Comparison of ENCODE assay signal across 11 mouse cellular contexts in the genomic region with DNA sequence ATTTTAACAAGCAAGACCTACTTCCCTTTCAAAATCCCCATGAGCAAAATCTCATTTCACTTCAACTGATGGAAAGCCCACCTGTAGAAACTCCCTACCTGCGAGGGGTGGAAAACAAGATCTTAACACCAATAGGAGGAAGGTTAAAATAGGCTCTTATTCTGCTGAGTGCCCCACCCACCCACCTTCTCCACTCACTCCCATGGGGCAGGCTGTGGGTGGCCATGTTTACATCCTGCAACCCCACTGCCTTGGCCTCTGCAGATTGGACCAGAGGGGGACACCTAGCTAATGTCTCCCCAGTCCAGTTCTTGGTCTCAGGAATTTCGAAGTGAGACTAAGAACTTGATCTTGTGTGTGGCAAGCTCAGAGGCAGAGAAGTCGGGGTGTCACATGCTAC. TPM values are rescaled to one million over a fixed set of nuclear protein-coding genes. Genes with fewer than 3 reads are reported as not detected.
DNase-seq lines count a peak whose midpoint lies in the region; ATAC-seq and TF ChIP-seq lines count a peak whose summit lies in the region.
"Had no signal": no experiment of that assay in that cellular context is flagged by ENCODE, and none has a peak within 500 bp of the region (broad histone marks: within the 10 kb centered on the region; RNA-seq: fewer than 3 reads in every experiment).

No protein-coding gene starts in this region.

- ATAC-seq in heart, embryonic 11.5 days (replicated peaks; ENCODE audit: insufficient number of reproducible peaks, low FRiP score, low TSS enrichment) = no peak
- no peak for ATAC-seq in lung, embryonic 15.5 days (ENCODE audit: borderline replicate concordance, extremely low read depth, low FRiP score, low TSS enrichment)
- ATAC-seq in hindbrain, embryonic 12.5 days (ENCODE audit: low FRiP score) = no peak
- ATAC-seq in neural tube, embryonic 15.5 days (ENCODE audit: low FRiP score) = 0 out of 2 replicates have a peak, but pooled peaks have one; percentile 7

- 74% methylated on average over 3 of the region's 3 CpGs for WGBS in heart, embryonic 11.5 days (ENCODE audit: insufficient replicate concordance)
- WGBS in lung, embryonic 15.5 days = 64% methylated on average over 3 of the region's 3 CpGs
- WGBS in lung, adult 2 months = 64% methylated on average over 3 of the region's 3 CpGs
- 71% methylated on average over 3 of the region's 3 CpGs for WGBS in hindbrain, embryonic 12.5 days
- WGBS in neural tube, embryonic 15.5 days = 56% methylated on average over 3 of the region's 3 CpGs

- intact Hi-C loops in heart, postnatal 36 days (cut with DNase I) = no loop called here

- H3K27me3 ChIP-seq in heart, embryonic 11.5 days (ENCODE audit: control insufficient read depth, insufficient read depth, low read length) = no peaks in the 10 kb centered on the region
- H3K27me3 ChIP-seq in lung, embryonic 15.5 days = no peaks in the 10 kb centered on the region
- no peaks in the 10 kb centered on the region for H3K27me3 ChIP-seq in hindbrain, embryonic 12.5 days
- H3K27me3 ChIP-seq in neural tube, embryonic 15.5 days (replicated peaks) = peaks cover 3% of the 10 kb centered on the region; the same call in 1 of the 2 replicates
- H3K27me3 ChIP-seq: liver, embryonic 13.5 days; Patski had no signal

- 0 out of 2 replicates have a peak overlapping the region, but pooled peaks have one; percentile 18 for H3K4me3 ChIP-seq in heart, embryonic 11.5 days (ENCODE audit: low read depth, low read length)
- no peak overlapping the region for H3K4me3 ChIP-seq in lung, embryonic 15.5 days
- no peak overlapping the region for H3K4me3 ChIP-seq in lung, adult 2 months (replicated peaks; ENCODE audit: extremely low read depth, low read depth, low read length)
- no peak overlapping the region for H3K4me3 ChIP-seq in hindbrain, embryonic 12.5 days
- peak overlapping the region; percentile 22; the same call in 1 of the 2 replicates for H3K4me3 ChIP-seq in neural tube, embryonic 15.5 days (replicated peaks)
- H3K4me3 ChIP-seq: liver, embryonic 13.5 days had no signal

- no peak for DNase-seq in heart, postnatal 36 days
- no peak for DNase-seq in lung, adult 2 months
- no peak for DNase-seq in ovary, adult 18-20 months (ENCODE audit: low spot score)
- no peak for DNase-seq in frontal cortex, adult 2 months (ENCODE audit: extremely low spot score in 1 of 2, low spot score in 1 of 2)
- DNase-seq: cerebellum, adult 8-10 months; liver, embryonic 13.5 days had no signal

- H3K9ac ChIP-seq in heart, embryonic 11.5 days (ENCODE audit: low read depth, low read length) = no peak overlapping the region
- H3K9ac ChIP-seq in lung, embryonic 15.5 days = no peak overlapping the region
- no peak overlapping the region for H3K9ac ChIP-seq in hindbrain, embryonic 12.5 days
- no peak overlapping the region for H3K9ac ChIP-seq in neural tube, embryonic 15.5 days (replicated peaks)
- H3K9ac ChIP-seq: liver, embryonic 13.5 days had no signal

- TF ChIP-seq CTCF in lung, adult 2 months (IDR thresholded peaks at IDR 0.05; ENCODE audit: insufficient read depth, low read length) = no peak

- no peak for TF ChIP-seq POLR2A in lung, adult 2 months (IDR thresholded peaks at IDR 0.05; ENCODE audit: borderline replicate concordance, extremely low read depth, low read depth, low read length)

- H3K4me2 ChIP-seq in heart, embryonic 11.5 days = peak overlapping the region; percentile 54
- peak overlapping the region; percentile 40 for H3K4me2 ChIP-seq in lung, embryonic 15.5 days
- peak overlapping the region; percentile 34 for H3K4me2 ChIP-seq in hindbrain, embryonic 12.5 days (replicated peaks)
- H3K4me2 ChIP-seq in neural tube, embryonic 15.5 days = peak overlapping the region; percentile 55
- H3K4me2 ChIP-seq: liver, embryonic 13.5 days had no signal

- H3K4me1 ChIP-seq in heart, embryonic 11.5 days (ENCODE audit: control insufficient read depth, insufficient read depth, low read length) = 0 out of 2 replicates have a peak, but pooled peaks cover 2% of the 10 kb centered on the region
- H3K4me1 ChIP-seq in lung, embryonic 15.5 days = no peaks in the 10 kb centered on the region
- H3K4me1 ChIP-seq in lung, adult 2 months (ENCODE audit: control insufficient read depth, insufficient read depth, low read length) = no peaks in the 10 kb centered on the region
- peaks cover 11% of the 10 kb centered on the region for H3K4me1 ChIP-seq in hindbrain, embryonic 12.5 days
- peaks cover 22% of the 10 kb centered on the region for H3K4me1 ChIP-seq in neural tube, embryonic 15.5 days
- H3K4me1 ChIP-seq: liver, embryonic 13.5 days had no signal

- no peak overlapping the region for H3K27ac ChIP-seq in heart, embryonic 11.5 days (ENCODE audit: low read depth, low read length)
- no peak overlapping the region for H3K27ac ChIP-seq in lung, embryonic 15.5 days
- H3K27ac ChIP-seq in hindbrain, embryonic 12.5 days = no peak overlapping the region
- peak overlapping the region; percentile 54; the same call in 1 of the 2 replicates for H3K27ac ChIP-seq in neural tube, embryonic 15.5 days (replicated peaks)
- H3K27ac ChIP-seq: liver, embryonic 13.5 days had no signal

- H3K9me3 ChIP-seq in heart, embryonic 11.5 days (replicated peaks; ENCODE audit: control insufficient read depth, low read length) = no peaks in the 10 kb centered on the region
- H3K9me3 ChIP-seq in lung, embryonic 15.5 days = no peaks in the 10 kb centered on the region
- no peaks in the 10 kb centered on the region for H3K9me3 ChIP-seq in hindbrain, embryonic 12.5 days (replicated peaks)
- no peaks in the 10 kb centered on the region for H3K9me3 ChIP-seq in neural tube, embryonic 15.5 days (replicated peaks)

- H3K36me3 ChIP-seq in heart, embryonic 11.5 days (ENCODE audit: control insufficient read depth, insufficient read depth, low read length) = no peaks in the 10 kb centered on the region
- H3K36me3 ChIP-seq in lung, embryonic 15.5 days = no peaks in the 10 kb centered on the region
- no peaks in the 10 kb centered on the region for H3K36me3 ChIP-seq in hindbrain, embryonic 12.5 days
- H3K36me3 ChIP-seq in neural tube, embryonic 15.5 days = no peaks in the 10 kb centered on the region
- H3K36me3 ChIP-seq: liver, embryonic 13.5 days had no signal

RNA-seq across cellular contexts. Expression of a gene that starts 31.5 kb away (rescaled TPM):
- 173 and 182 TPM in 2 replicates for polyA plus RNA-seq in heart, embryonic 11.5 days (2014; fragmentation: Nextera tagmentation; extraction: Ambion mirVana)
- total RNA-seq in heart, postnatal 36 days (2021) = 10 to 100 TPM; 61.5 to 62.8 TPM
- polyA plus RNA-seq in lung, embryonic 15.5 days (2015; fragmentation: Nextera tagmentation; extraction: Ambion mirVana) = 173 and 177 TPM in 2 replicates
- polyA plus RNA-seq in lung, adult 2 months (2012; rRNA removed) = 93.3 and 95.5 TPM in 2 replicates
- polyA plus RNA-seq in hindbrain, embryonic 12.5 days (2016; fragmentation: Nextera tagmentation; extraction: Ambion mirVana) = 132 and 143 TPM in 2 replicates
- polyA plus RNA-seq in neural tube, embryonic 15.5 days (2015; fragmentation: Nextera tagmentation; extraction: Ambion mirVana) = 127 and 143 TPM in 2 replicates
- 80.5 and 81.2 TPM in 2 replicates for polyA plus RNA-seq in frontal cortex, adult 2 months (2012; rRNA removed)

RNA-seq across cellular contexts. Expression of a gene that starts 32.0 kb away (rescaled TPM):
- polyA plus RNA-seq in heart, embryonic 11.5 days (2014; fragmentation: Nextera tagmentation; extraction: Ambion mirVana) = 3.1 and 5.1 TPM in 2 replicates
- total RNA-seq in heart, postnatal 36 days (2021) = not detected
- polyA plus RNA-seq in lung, embryonic 15.5 days (2015; fragmentation: Nextera tagmentation; extraction: Ambion mirVana) = 3.7 and 5.0 TPM in 2 replicates
- polyA plus RNA-seq in lung, adult 2 months (2012; rRNA removed) = 0.47 and 1.2 TPM in 2 replicates
- polyA plus RNA-seq in hindbrain, embryonic 12.5 days (2016; fragmentation: Nextera tagmentation; extraction: Ambion mirVana) = 4.4 and 5.0 TPM in 2 replicates
- 4.2 and 4.5 TPM in 2 replicates for polyA plus RNA-seq in neural tube, embryonic 15.5 days (2015; fragmentation: Nextera tagmentation; extraction: Ambion mirVana)
- polyA plus RNA-seq in frontal cortex, adult 2 months (2012; rRNA removed) = 0.25 and 0.78 TPM in 2 replicates

Comparison
In these comparisons a context has a peak if more than half of its experiments do, and no peak if none do; other contexts are left out.
1. H3K4me3 ChIP-seq: peak in heart, embryonic 11.5 days (single experiment) and neural tube, embryonic 15.5 days (single experiment); none in lung, embryonic 15.5 days (single experiment), lung, adult 2 months (single experiment) and hindbrain, embryonic 12.5 days (single experiment).
2. Peak in every context shown above with its lines, with median percentiles within 50 percentile points of each other: H3K4me2 ChIP-seq.